Comparison of ENCODE assay signal across 10 mouse cellular contexts in genomic region chr17:26514581-26515030, GRCm38 (mm10). TPM values are rescaled to one million over a fixed set of nuclear protein-coding genes. Genes with fewer than 3 reads are reported as not detected.
A peak's percentile ranks its signal among the peaks of the same experiment; 100 is the strongest.
DNase-seq lines count a peak whose midpoint lies in the region; ATAC-seq and TF ChIP-seq lines count a peak whose summit lies in the region.
"Had no signal": no experiment of that assay in that cellular context is flagged by ENCODE, and none has a peak within 500 bp of the region (broad histone marks: within the 10 kb centered on the region; RNA-seq: fewer than 3 reads in every experiment).

No protein-coding gene starts in this region.

- H3K79me2 ChIP-seq in myocyte (ENCODE audit: control insufficient read depth, insufficient read depth) = no peaks in the 10 kb centered on the region

- intact Hi-C loops in gastrocnemius, postnatal 14 days (cut with DNase I; ENCODE audit: low total_unique reads) = loop anchor here (10.0 kb wide), 1 partner anchor 60 kb away; no protein-coding TSS in a partner anchor

- 65% methylated on average over 3 of the region's 3 CpGs for WGBS in heart, postnatal 0 days
- 85% methylated on average over 3 of the region's 3 CpGs for WGBS in forebrain, postnatal 0 days

- H3ac ChIP-seq in myocyte (ENCODE audit: control insufficient read depth, insufficient read length) = no peak overlapping the region

- TF ChIP-seq CTCF in heart, postnatal 0 days (IDR thresholded peaks at IDR 0.05; ENCODE audit: low read depth) = no peak
- TF ChIP-seq CTCF in forebrain, postnatal 0 days (IDR thresholded peaks at IDR 0.05; ENCODE audit: low read depth) = no peak

- 0 out of 2 replicates have a peak overlapping the region, but pooled peaks have one; percentile 66 for H3K27ac ChIP-seq in heart, postnatal 0 days (ENCODE audit: low read depth)
- H3K27ac ChIP-seq in forebrain, postnatal 0 days (ENCODE audit: low read depth, low read length) = no peak overlapping the region

- no peak overlapping the region for H3K4me3 ChIP-seq in heart, postnatal 0 days (ENCODE audit: low read depth, low read length)
- no peak overlapping the region for H3K4me3 ChIP-seq in myocyte
- no peak overlapping the region for H3K4me3 ChIP-seq in forebrain, postnatal 0 days (ENCODE audit: low read depth, low read length)

- no peaks in the 10 kb centered on the region for H3K27me3 ChIP-seq in heart, postnatal 0 days (ENCODE audit: control insufficient read depth, insufficient read depth, low read length)
- H3K27me3 ChIP-seq in myocyte (ENCODE audit: control insufficient read depth, insufficient read depth, insufficient read length) = no peaks in the 10 kb centered on the region
- H3K27me3 ChIP-seq in forebrain, postnatal 0 days (ENCODE audit: insufficient read depth, low read length) = no peaks in the 10 kb centered on the region

- no peak overlapping the region for H3K4me2 ChIP-seq in heart, postnatal 0 days (ENCODE audit: low read depth, low read length)
- H3K4me2 ChIP-seq in myocyte (ENCODE audit: low read depth) = peak overlapping the region; percentile 68
- H3K4me2 ChIP-seq in forebrain, postnatal 0 days (ENCODE audit: low read depth) = no peak overlapping the region
- H3K4me2 ChIP-seq: midbrain, embryonic 11.5 days had no signal

- no peak for ATAC-seq in heart, postnatal 0 days (ENCODE audit: insufficient read depth, low read depth)
- peak; percentile 83 for ATAC-seq in erythroblast, adult 5-6 weeks (replicated peaks; ENCODE audit: low FRiP score, poor library complexity, severe bottlenecking)
- no peak for ATAC-seq in forebrain, postnatal 0 days

- no peak for TF ChIP-seq POLR2A in myocyte (IDR thresholded peaks at IDR 0.05; ENCODE audit: insufficient read length, low read depth)

- DNase-seq in heart, postnatal 0 days (ENCODE audit: low spot score) = no peak
- no peak for DNase-seq in heart, adult 18-20 months
- peak; percentile 92 for DNase-seq in Muller cell, postnatal 12 days (ENCODE audit: inconsistent ontology term)
- no peak for DNase-seq in gastrocnemius, postnatal 14 days
- no peak for DNase-seq in right cerebral cortex, postnatal 4 days
- DNase-seq in forebrain, postnatal 0 days = no peak
- DNase-seq: cerebellum, adult 8-10 months had no signal

- no peaks in the 10 kb centered on the region for H3K36me3 ChIP-seq in heart, postnatal 0 days (replicated peaks; ENCODE audit: control insufficient read depth, insufficient read depth, low read length)
- H3K36me3 ChIP-seq in myocyte (ENCODE audit: control insufficient read depth, insufficient read depth) = no peaks in the 10 kb centered on the region
- H3K36me3 ChIP-seq in forebrain, postnatal 0 days (ENCODE audit: insufficient read depth) = no peaks in the 10 kb centered on the region

- peaks cover 32% of the 10 kb centered on the region for H3K4me1 ChIP-seq in heart, postnatal 0 days (ENCODE audit: control insufficient read depth, insufficient read depth)
- H3K4me1 ChIP-seq in forebrain, postnatal 0 days (ENCODE audit: insufficient read depth) = no peaks in the 10 kb centered on the region

- TF ChIP-seq EP300 in heart, postnatal 0 days (IDR thresholded peaks at IDR 0.05; ENCODE audit: low read depth) = no peak

- H3K9ac ChIP-seq in heart, postnatal 0 days (replicated peaks; ENCODE audit: low read depth, low read length) = no peak overlapping the region
- H3K9ac ChIP-seq in forebrain, postnatal 0 days = no peak overlapping the region

- H3K9me3 ChIP-seq in heart, postnatal 0 days (replicated peaks; ENCODE audit: control insufficient read depth, low read length) = no peaks in the 10 kb centered on the region
- no peaks in the 10 kb centered on the region for H3K9me3 ChIP-seq in forebrain, postnatal 0 days (ENCODE audit: low read length)

TF ChIP-seq in myocyte, 11 proteins besides CTCF, POLR2A, EP300 and RAD21:
- TF ChIP-seq MYOG (IDR thresholded peaks at IDR 0.05; ENCODE audit: control insufficient read depth in 1 of 3, insufficient read depth in 1 of 3, insufficient read length in 2 of 3, low read depth in 2 of 3) (no peak), POLR2AphosphoS2 (IDR thresholded peaks at IDR 0.05; ENCODE audit: insufficient read length, low read depth) (no peak), CEBPB (IDR thresholded peaks at IDR 0.05; ENCODE audit: insufficient read depth, poor library complexity, severe bottlenecking) (no peak), MYOD1 (IDR thresholded peaks at IDR 0.05; ENCODE audit: control insufficient read depth in 1 of 3, insufficient read length in 2 of 3, low read depth in 2 of 3) (no peak), SRF (IDR thresholded peaks at IDR 0.05; ENCODE audit: control insufficient read depth, insufficient read length, low read depth) (no peak), TCF3 (IDR thresholded peaks at IDR 0.05; ENCODE audit: insufficient read length, low read depth) (no peak)
TF ChIP-seq in myocyte: peak in this region for 0.

RNA-seq across cellular contexts. Expression of gene Ergic1, which starts 46.7 kb away (rescaled TPM):
- total RNA-seq in heart, postnatal 0 days (2014; rRNA removed; ENCODE audit: low replicate concordance) = 148 and 152 TPM in 2 replicates
- 50.8 and 53.3 TPM in 2 replicates for polyA plus RNA-seq in heart, postnatal 0 days (2015; fragmentation: Nextera tagmentation; extraction: Ambion mirVana)
- total RNA-seq in heart, adult 18-20 months (2021) = 10 to 100 TPM; 50.4 to 56.6 TPM
- total RNA-seq in erythroblast, adult 5-6 weeks (2015; ENCODE audit: low replicate concordance) = 23.4 and 26.1 TPM in 2 replicates
- total RNA-seq in erythroblast, adult 5-6 weeks (2017; ENCODE audit: low replicate concordance) = 2.1 and 10.3 TPM in 2 replicates
- 102 TPM for polyA plus RNA-seq in myocyte (2012; fragmentation: generic; extraction: Trizol)
- total RNA-seq in gastrocnemius, postnatal 14 days (2021) = 10 to 100 TPM; 71.4 to 87.7 TPM
- 137 and 186 TPM in 2 replicates for total RNA-seq in forebrain, postnatal 0 days (2014; rRNA removed)
- 103 and 106 TPM in 2 replicates for polyA plus RNA-seq in forebrain, postnatal 0 days (2015; fragmentation: Nextera tagmentation; extraction: Ambion mirVana)

RNA-seq across cellular contexts. Expression of gene Dusp1, which starts 47.3 kb away (rescaled TPM):
- 105 and 114 TPM in 2 replicates for total RNA-seq in heart, postnatal 0 days (2014; rRNA removed; ENCODE audit: low replicate concordance)
- polyA plus RNA-seq in heart, postnatal 0 days (2015; fragmentation: Nextera tagmentation; extraction: Ambion mirVana) = 23.1 and 24.0 TPM in 2 replicates
- total RNA-seq in heart, adult 18-20 months (2021) = 10 to 100 TPM; 50.3 to 57.1 TPM
- total RNA-seq in erythroblast, adult 5-6 weeks (2015; ENCODE audit: low replicate concordance) = 54.8 and 66.0 TPM in 2 replicates
- 9.5 and 13.1 TPM in 2 replicates for total RNA-seq in erythroblast, adult 5-6 weeks (2017; ENCODE audit: low replicate concordance)
- 11.6 TPM for polyA plus RNA-seq in myocyte (2012; fragmentation: generic; extraction: Trizol)
- total RNA-seq in gastrocnemius, postnatal 14 days (2021) = 10 to 100 TPM; 30.8 to 77.9 TPM
- total RNA-seq in forebrain, postnatal 0 days (2014; rRNA removed) = 32.7 and 41.0 TPM in 2 replicates
- 36.0 and 38.5 TPM in 2 replicates for polyA plus RNA-seq in forebrain, postnatal 0 days (2015; fragmentation: Nextera tagmentation; extraction: Ambion mirVana)
